Mouse (Mus musculus) liver, postnatal 0 days (tissue): ENCODE data around the gene Gpn1.

Experiments used
- CTCF ChIP-seq: sonication (generic); IDR thresholded peaks from 2 replicates; pipeline ENCODE4 v1.5.1; 2016; ENCODE audit warnings: antibody characterized with exemption, low read depth
- EP300 ChIP-seq: IDR thresholded peaks from 2 replicates; pipeline ENCODE4 v1.6.1; 2016; ENCODE audit warnings: antibody characterized with exemption, low read depth, mild to moderate bottlenecking

DNA sequence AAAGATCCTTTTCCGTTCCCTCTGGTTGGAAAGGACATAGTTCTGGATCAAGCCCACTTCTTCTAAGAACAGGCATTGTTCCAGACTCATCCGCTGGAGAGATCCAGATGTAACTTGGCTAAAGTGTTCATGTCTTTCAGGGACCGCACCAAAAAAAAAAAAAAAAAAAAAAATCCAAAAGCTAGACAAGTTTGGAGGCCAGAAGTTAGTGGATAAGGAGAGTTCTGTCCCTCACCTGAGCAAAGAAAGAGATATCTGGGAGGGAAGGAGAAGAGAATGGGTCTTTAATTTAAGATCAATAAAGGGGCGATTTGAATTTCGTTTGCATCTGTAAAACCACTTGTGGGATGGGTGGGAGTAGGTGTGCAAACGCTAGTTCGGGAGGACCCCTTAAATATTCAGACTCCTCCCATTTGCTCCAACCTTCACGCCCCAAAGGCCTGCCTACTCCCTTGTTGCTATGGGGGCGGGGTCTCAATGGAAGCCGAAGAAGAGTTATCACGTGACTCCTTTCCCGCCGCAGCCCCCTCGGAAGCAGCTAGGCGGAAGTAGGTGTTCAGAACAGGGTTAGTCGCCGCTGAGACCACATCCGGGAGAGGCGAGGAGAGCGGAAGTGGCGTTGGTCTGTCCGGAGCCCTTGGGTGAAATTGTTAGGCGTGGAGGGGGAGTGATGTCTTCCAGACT, 42.5 kb upstream of the Gpn1 start, which contains the start of gene Zfp512:
- TF ChIP-seq CTCF (0 out of 2 replicates have a peak, but pooled peaks have one; percentile 6), EP300 (peak; percentile 42; the same call in 1 of the 2 replicates)
